Mouse (Mus musculus) urinary bladder, postnatal 14 days (tissue): ENCODE data around the gene Otop2.

Source experiments
- DNase-seq: peaks from one replicate; pipeline ENCODE4 v3.0.0; 2021; ENCODE audit warnings: low spot score

Gene Otop2

GRCm38 (mm10) chr11:115348681-115349248 is 41.8 kb downstream of the Otop2 start:
- DNase-seq = no peak

DNA sequence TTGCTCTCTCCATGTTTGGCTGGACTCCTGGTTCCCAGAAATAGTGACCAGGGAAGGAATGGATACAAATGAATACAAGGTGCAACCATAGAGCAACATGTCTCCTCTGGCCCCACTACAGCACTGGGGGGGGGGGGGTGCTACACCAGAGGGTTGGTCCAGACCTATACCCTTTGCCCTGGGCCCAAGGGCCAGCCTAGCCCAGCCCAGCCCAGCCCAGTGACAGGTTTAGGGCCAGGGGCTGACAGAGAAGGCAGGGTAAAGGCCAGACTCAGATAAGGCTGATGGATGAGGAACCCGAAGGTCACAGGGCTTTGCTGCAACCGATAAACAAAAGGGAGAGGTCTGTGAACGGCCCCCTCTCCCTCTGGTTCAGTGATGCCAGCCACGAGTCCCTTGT is 43.0 kb downstream of the Otop2 start:
- DNase-seq = no peak

GRCm38 (mm10) chr11:115353375-115353774 is 46.4 kb downstream of the Otop2 start:
- DNase-seq = no peak

- peak; percentile 64 for DNase-seq
These were observed 47.2 kb downstream of the Otop2 start for GRCm38 (mm10) chr11:115354183-115354582.

- DNase-seq = peak; percentile 79
These were observed 51.5 kb downstream of the Otop2 start for GRCm38 (mm10) chr11:115358468-115358867.

DNA sequence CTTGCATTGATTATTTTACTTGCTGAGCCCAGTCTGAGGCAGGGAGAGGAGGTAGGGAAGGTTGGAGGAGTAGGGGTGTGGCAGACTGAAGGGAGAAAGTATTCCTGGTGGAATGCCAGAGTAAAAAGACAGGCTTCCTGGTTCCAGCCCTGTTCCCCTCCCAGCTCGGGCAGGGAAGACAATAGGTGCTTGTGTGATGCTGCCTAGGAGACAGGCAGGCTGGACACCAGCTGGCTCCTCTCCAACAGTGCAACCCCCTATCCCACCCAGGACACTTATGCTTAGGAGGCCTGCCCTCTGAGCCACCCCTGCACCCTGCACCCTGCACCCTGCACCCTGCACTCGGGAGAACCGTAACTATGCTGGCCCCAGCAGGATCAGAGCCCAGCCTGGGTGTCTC is 52.3 kb downstream of the Otop2 start:
- DNase-seq = no peak

DNA sequence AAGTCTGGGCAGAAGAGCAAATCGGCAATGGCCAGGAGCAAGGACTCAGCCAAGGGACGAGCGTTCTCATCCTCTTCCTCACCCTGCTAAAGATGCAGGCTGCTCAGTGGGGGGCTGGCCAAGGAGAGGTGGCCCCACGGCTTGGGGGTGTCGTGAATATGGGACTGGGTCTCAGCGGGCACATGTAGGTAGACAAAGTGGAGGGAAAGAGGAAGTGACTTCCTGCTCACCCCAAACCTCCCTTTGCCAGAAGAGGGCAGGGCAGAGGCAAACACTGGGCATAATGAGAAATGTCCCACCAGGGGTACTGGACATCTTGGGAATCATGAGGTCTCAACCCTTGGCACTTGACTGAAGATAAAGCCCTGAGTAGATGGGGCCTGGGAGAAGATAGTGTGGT is 52.8 kb downstream of the Otop2 start:
- no peak for DNase-seq

DNA sequence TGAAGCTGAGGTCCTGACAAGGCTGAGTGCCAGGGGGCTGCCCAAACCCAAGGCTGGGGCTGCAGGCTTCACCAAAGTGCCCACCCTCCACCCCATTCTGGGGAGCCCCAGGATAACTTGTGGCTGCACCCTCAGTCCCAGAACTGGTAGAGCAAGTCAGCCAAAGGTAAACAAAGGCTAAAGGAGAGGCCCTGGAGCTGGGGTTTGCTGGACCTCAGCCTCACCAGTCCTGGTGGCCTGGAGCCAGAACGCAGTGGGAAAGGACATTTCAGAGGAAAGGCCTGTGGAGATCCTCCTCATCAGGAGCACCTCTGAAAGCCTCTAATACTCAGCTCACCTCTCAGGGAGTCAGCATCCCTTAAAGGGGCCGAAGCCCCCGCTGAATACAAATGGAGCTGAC is 57.2 kb downstream of the Otop2 start:
- DNase-seq = peak; percentile 53

DNA sequence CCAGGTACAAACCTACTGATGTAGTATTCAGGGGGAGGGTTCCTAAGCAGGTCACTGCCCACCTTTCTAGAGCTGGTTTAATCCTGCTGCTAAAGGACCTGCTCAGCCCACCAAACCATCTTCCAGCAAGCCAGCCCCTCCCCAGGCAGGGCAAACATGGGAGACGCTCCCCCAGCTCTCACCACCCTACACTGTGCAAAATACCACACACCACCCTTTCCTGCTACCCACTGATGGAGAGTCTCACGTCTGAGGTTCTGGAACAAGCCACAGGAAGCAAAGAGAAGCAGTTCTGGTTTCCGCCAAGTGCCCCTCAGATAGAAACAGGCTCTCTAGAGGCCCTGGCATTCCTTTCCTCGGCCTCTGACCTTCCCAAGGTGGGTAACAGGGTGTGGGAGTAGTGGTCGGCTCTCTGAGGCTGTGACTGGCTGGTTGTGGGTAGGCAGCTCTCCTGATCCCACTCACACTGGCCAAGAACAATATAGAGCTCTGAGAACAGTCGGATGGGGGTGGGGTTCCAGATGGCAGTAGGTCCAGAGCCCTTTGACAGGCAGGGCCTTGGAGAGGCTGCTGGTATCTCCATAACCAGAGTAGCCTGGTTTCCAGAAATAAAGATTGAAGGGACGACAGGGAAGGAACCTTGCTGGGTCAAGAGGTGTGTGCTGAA is 59.2 kb downstream of the Otop2 start:
- no peak for DNase-seq

DNA sequence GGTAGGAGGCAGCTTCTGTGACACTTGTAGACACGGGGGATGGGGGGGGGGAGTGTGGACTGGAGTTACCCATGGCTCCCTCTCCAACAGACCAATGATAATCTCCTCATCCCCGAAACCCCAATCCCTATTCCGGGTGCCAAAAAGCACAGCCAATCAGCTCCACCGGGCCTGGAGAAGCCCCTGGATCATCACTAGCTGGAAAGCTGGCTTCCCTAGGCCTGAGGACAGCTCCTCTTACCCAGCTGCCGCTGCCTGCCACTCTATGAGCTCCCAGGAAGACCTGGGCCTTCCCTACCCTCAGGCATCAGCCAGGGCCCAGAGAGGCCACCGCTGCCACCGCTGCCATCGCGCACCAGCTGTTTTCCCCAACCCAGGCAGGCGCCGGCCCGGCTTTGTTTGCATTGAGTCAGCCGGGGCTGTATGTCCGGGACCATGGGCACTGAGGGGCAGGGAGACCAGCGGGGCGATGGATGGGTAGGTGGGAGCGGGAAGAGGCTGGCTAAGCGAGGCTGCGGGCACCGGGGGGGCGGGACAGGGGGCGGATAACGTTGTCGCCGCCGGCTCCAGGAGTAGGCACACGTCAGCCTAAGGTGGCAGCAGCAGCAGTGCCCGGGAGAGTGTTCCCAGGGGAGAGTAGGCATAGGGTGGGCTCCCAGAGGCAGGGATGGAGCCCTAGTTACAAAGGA is 59.9 kb downstream of the Otop2 start:
- peak; percentile 50 for DNase-seq

DNA sequence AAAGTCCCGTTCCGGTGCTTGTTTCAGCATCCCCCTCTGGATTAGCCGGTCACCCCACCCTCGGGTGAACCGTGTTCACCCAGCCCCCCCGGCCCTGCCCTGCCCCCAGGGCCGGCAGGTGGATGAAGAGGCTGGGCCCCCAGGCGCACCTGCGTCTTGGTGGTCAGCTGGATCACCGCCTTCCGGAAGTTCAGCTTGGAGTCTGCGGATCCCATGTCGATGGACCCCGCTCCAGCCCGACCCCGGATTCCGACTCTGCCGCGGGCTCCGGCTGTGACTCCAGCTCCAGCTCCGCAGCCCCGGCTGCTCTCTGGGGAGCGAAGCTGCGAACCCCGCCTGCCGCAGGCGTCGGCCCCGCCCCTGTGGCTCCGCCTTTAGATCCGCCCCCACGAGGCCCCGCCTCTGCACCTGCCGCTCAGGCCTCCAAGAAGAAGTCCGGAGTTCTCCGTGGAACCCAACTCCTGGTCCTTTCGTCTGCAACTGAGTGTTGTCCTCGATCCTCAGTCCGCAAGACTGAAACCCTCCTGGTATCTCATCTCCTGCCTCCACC is 60.5 kb downstream of the Otop2 start, which contains the start of gene Hid1:
TSS of gene Hid1 (minus strand) at position 362 of the 550 bp plus-strand sequence.
- peak; percentile 84 for DNase-seq

GRCm38 (mm10) chr11:115370368-115370767 is 63.4 kb downstream of the Otop2 start:
- DNase-seq = no peak

GRCm38 (mm10) chr11:115371354-115371753 is 64.4 kb downstream of the Otop2 start:
- DNase-seq = no peak

- DNase-seq = no peak
These were observed 65.1 kb downstream of the Otop2 start for GRCm38 (mm10) chr11:115372015-115372414.

GRCm38 (mm10) chr11:115372737-115373136 is 65.8 kb downstream of the Otop2 start:
- DNase-seq = no peak

DNA sequence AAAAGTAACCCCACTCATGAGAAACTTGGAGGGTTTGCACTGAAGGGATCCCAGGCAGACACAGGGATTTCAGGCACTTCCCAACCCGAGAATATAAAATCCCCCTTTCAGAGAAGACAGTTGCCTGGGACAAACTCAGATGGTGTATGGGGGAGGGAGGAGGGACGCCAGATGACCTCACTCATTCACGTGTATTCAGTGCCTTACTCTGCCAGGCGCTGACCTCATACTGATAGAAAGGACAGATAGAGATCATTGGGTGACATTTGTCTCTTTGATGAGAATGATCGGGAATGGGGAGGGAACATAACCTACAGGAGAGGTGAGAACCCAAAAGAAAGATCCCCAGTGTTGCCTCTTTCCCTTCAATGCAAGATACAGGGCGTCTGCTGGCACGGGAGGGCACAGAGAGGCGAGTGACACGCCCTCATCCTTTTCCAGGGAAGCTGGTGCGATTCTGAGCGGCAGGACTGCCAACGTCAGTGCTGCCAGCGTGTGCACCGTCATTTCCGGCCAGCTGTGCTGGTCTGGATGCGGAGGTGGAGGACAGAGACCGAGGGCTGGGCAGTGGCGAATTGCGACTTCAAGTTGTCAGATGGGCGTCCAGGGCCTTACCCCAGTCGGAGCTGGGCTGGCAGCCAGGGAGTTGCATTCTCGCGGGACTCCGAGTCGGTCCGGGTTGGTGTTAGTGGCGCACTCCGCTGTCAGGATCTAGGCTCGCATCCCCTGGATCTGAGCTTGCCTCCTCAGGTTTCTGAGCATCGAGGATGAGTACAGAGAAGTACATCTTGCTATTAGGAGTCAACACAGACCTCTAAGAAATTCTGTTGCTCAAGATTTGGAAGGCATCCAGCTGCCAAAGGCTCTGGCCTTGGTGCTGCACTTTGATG is 67.1 kb downstream of the Otop2 start:
- peak; percentile 69 for DNase-seq

DNA sequence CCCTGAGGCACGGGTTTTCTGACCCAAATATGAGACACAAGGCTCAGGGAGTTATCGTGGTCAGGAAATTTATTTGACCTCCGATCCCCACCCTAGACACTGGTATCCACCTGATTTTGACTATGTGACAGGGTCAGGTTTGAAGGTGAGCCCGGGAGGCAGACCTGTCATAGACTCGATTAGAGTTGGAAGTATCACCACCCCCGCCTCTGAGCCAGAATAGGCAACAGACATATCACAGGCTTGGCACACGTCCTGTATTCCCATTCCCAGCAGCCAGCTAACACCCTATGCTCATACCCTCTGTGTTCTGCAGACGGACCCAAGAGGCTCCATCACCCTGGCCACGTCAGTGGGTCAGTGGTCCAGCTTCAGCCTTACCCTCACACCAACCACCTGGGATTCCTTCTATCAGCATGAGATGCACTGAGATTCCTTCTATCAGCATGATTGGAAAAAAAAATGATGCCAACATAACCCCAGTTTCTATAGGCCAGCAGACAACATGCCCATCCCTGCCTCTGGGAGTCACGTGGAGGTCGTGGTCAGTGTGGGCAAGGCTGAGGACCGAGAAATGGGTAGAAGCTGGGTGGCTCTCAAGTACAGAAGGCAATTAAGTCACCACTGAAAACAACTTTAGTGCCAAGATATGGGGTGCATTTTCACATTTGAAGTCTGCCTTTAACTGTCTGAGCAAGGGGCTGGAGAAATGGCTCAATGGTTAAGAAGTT is 67.9 kb downstream of the Otop2 start:
- DNase-seq = no peak

DNA sequence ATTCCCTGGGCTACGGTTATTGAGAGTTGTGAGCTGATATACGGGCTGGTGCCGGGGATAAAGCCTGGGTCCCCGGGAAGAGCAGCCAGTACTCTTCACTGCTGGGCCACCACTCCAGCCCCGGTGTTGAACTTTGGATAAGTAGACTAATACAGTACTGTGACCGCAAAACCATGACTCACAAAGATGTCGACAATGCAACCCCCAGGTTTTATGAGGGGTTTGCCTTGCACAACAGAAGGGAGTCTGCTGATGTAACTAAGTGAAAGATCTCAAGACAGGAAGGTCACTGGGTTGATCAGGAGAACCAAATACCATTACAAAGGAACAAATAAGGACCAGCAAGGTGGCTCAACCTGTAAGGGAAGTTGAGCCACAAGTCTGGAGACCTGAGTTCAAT is 69.8 kb downstream of the Otop2 start:
- no peak for DNase-seq

DNA sequence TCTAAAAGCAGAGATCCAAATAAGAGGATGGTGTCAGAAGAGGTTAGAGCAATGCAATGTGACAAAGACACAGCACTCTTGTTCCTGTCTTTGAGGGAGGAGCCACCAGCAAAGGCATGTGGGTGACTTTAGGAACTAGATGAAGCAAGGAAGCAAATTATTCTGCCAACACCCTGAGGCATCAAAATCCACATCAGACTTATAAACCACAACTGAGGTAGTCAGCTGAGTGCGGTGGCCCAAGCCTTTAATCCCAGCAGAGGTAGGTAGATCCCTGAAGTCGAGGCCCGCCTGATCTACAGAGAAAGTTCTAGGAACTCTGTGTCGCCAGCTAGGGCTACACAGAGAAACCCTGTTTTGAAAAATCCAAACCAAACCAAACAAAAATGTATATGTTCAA is 70.3 kb downstream of the Otop2 start:
- no peak for DNase-seq

DNA sequence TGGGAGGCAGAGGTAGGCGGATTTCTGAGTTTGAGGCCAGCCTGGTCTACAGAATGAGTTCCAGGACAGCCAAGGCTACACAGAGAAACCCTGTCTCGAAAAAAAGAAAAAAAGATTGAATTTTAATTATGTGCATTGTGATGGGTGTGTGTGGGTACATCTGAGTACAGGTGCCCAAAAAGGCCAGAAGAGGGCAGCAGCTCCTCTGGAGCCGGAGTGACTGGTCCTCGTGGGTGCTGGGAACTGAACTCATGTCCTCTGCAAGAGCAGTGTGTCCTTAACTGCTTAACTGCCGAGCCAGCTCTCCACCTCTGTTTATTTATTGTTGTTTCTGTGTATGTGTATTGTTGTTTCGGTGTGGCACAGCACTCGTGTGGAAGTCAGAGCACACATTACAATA is 70.9 kb downstream of the Otop2 start:
- DNase-seq = no peak

DNA sequence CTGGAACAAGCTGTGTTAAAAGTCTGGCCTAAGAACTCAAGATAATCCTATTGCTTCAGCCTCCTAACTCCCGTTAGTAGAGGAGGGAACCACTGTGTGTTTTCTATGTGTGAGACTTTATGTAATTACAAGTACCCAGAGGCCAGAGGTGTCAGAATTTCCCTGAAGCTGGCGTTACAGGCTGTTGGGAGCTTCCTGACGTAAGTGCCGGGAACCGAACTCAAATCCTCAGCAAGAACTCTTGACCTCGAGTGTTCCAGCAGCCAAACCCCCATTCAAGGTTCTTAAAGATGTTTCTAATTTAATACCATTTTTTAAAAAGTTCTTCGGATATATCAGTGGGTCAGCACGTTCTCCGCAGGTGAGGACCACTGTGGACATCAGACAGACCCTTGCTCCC is 74.3 kb downstream of the Otop2 start:
- no peak for DNase-seq
